Mouse (Mus musculus) midbrain, embryonic 10.5 days (tissue): ENCODE results near the gene Zfp663. TPM values are rescaled to one million over a fixed set of nuclear protein-coding genes. Genes with fewer than 3 reads are reported as not detected.

ENCODE experiments used
- DNase-seq: peaks from one replicate; pipeline ENCODE4 v3.0.0-alpha.2; 2017; ENCODE audit warnings: low spot score
- H3K27ac ChIP-seq: fragments of 300-500 bp; sonication (generic); replicated peaks from 2 replicates; pipeline ENCODE4 v1.5.1; 2016; ENCODE audit warnings: mild to moderate bottlenecking
- H3K27me3 ChIP-seq: fragments of 300-500 bp; sonication (generic); 2 replicates; pipeline ENCODE4 v1.6.1; 2016; ENCODE audit warnings: low read depth, mild to moderate bottlenecking; ENCODE audit not compliant: poor library complexity, severe bottlenecking
- H3K36me3 ChIP-seq: fragments of 300-500 bp; sonication (generic); 2 replicates; pipeline ENCODE4 v1.6.1; 2016; ENCODE audit warnings: mild to moderate bottlenecking, moderate library complexity
- H3K4me1 ChIP-seq: fragments of 300-500 bp; sonication (generic); 2 replicates; pipeline ENCODE4 v1.6.1; 2016
- H3K4me3 ChIP-seq: fragments of 300-500 bp; sonication (generic); 2 replicates; pipeline ENCODE4 v1.5.1; 2016; ENCODE audit warnings: mild to moderate bottlenecking, moderate library complexity
- H3K9me3 ChIP-seq: fragments of 300-500 bp; sonication (generic); replicated peaks from 2 replicates; pipeline ENCODE4 v1.6.1; 2016; ENCODE audit warnings: mild to moderate bottlenecking
- WGBS: fragments of 180-500 bp; shearing (Covaris S2); methylation state at CpG from one replicate; pipeline ENCODE4 v1.1.7; 2016; 5-methylcytosine and 5-hydroxymethylcytosine counted together
- polyA plus RNA-seq: library from polyadenylated mRNA; unstranded; fragments of >200 nt; fragmentation: Nextera tagmentation; extraction: Ambion mirVana; gene quantifications from 2 replicates; pipeline ENCODE4 v1.2.1, GENCODE M21; 2016

Zfp663 gene
- 6.0 and 7.2 TPM in 2 replicates for polyA plus RNA-seq

DNA sequence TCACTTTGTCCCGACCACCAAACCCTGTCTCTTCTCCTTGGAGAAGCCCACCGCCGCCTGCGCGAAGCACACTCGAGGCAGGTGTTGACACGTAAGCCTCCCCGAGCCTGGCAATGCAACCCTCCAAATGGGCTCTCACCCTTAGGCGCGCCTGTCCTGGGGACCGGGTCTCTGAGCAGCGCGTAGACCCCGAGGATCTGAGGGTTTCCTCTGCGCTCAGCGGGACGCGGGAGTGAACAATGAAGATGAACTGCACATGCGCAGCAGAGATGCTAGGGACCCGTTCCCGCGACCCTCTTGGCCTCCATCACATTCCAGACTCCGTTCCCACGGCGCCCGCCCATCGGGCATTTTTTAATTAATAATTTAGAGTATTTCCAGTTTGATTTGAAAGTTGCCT is at the start of gene Zfp663:
Zfp663 (minus strand) TSS at position 234 of the 400 bp plus-strand sequence.
- peaks cover 48% of the 10 kb centered on the region for H3K4me1 ChIP-seq
- under 1% methylated on average over 27 of the region's 27 CpGs for WGBS
- H3K4me3 ChIP-seq = peak within 1 kb of the TSS; percentile 67
- DNase-seq = peak; percentile 86
- peak within 1 kb of the TSS; percentile 95 for H3K27ac ChIP-seq
- H3K9me3 ChIP-seq = no peaks in the 10 kb centered on the region
- H3K36me3 ChIP-seq = peaks cover under 1% of the 10 kb centered on the region; the same call in 1 of the 2 replicates
- H3K27me3 ChIP-seq = peaks cover 28% of the 10 kb centered on the region

DNA sequence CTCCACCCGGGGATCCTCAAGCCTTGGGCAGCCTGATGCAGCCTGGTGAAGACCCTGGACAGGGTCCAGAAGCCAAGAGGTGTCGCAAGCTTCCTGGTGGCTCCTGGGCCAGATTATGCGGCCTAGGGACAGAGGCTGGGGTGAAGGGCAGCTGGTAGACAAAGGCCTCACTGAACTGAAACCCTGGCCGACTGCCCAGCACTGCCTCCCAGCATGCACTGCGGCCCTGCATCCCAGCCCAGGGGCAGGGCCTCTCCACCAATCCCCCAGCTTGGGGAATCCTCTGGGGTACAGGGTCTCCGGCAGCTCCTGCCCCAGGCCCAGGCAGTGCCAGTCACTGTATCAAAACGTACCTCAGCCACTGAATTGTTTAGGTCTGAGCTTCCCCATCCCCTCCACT is 48.8 kb upstream of the Zfp663 start:
- WGBS = 60% methylated on average over 7 of the region's 7 CpGs
- Histone ChIP-seq H3K27ac (peak overlapping the region; percentile 81), H3K4me1 (peaks cover 58% of the 10 kb centered on the region), H3K27me3 (no peaks in the 10 kb centered on the region), H3K4me3 (no peak overlapping the region), H3K9me3 (no peaks in the 10 kb centered on the region), H3K36me3 (no peaks in the 10 kb centered on the region)
- DNase-seq = peak; percentile 46

DNA sequence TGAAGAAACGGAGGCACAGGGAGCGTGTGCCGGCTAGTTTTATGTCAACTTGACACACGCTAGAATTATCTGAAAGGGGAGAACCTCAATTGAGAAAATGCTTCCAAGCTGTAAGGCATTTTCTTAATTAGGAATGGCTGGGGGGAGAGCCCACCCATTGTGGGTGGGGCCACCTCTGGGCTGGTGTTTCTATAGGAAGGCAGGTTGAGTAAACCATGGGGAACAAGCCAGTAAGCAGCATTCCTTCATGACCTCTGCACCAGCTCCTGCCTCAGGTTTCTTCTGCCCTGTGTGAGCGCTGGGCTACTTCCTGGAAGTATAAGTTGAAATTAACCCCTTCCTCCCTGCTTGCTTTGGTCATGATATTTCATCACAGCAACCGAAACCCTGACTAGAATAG is 47.3 kb upstream of the Zfp663 start:
- no peak for DNase-seq
- H3K36me3 ChIP-seq = no peaks in the 10 kb centered on the region
- peaks cover 58% of the 10 kb centered on the region for H3K4me1 ChIP-seq
- H3K9me3 ChIP-seq = no peaks in the 10 kb centered on the region
- H3K4me3 ChIP-seq = no peak overlapping the region
- 74% methylated on average over 6 of the region's 6 CpGs for WGBS
- H3K27me3 ChIP-seq = no peaks in the 10 kb centered on the region
- peak overlapping the region; percentile 81 for H3K27ac ChIP-seq

DNA sequence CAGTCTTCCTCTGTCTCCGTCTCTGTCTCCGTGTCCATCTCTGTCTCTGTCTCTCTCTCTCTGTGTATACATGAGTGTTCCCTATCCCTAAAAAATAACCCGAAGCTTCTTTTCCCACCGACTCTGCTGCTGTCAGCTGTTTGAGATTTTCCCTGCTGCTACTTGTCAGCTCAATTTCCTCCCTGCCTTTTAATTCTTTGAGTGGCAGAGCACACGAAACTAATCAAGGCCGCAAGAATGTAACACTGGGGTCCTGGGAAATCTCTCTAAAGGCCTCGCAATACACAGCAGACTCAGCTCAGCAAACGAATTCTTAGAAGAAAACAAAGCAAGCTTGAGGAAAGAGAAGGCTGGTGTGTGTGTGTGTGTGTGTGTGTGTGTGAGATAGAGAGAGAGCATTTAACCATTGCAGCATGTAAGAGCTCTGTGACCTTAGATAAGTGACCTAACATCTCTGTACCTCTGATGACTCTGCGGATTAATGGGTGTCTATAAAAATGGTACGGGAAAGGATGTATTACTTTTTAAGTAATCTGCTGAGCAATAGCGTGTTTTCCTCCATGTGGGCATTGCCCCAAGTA is 46.7 kb upstream of the Zfp663 start:
- no peaks in the 10 kb centered on the region for H3K36me3 ChIP-seq
- peaks cover 52% of the 10 kb centered on the region for H3K4me1 ChIP-seq
- H3K9me3 ChIP-seq = no peaks in the 10 kb centered on the region
- H3K27me3 ChIP-seq = no peaks in the 10 kb centered on the region
- peak overlapping the region; percentile 81 for H3K27ac ChIP-seq
- peak; percentile 30 for DNase-seq
- no peak overlapping the region for H3K4me3 ChIP-seq
- WGBS = 49% methylated on average over 11 of the region's 11 CpGs

DNA sequence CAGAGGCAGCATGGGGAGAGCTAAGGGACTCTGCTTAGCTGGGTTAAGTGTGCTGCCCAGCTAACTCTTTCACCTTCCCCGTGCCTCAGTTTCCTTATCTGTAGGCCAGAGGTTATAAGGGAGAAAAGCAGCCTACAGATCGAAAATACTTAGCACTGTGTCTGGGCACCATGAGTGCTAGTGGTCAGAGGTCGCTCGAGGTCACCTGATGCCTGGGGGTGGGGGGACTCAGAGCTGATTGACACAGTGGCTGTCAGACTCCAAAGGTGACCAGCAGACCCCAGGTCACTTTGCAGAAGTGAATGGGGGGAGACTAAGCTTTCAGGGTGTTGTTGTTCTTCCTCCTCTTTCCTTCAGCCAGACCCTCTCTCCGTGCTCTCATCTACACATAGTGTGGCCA is 45.8 kb upstream of the Zfp663 start:
- no peaks in the 10 kb centered on the region; the same call in 1 of the 2 replicates for H3K27me3 ChIP-seq
- 76% methylated on average over 5 of the region's 5 CpGs for whole genome bisulfite sequencing
- peaks cover 43% of the 10 kb centered on the region for H3K4me1 ChIP-seq
- H3K9me3 ChIP-seq = no peaks in the 10 kb centered on the region
- no peak for DNase-seq
- H3K27ac ChIP-seq = peak overlapping the region; percentile 81
- no peak overlapping the region for H3K4me3 ChIP-seq
- no peaks in the 10 kb centered on the region for H3K36me3 ChIP-seq

DNA sequence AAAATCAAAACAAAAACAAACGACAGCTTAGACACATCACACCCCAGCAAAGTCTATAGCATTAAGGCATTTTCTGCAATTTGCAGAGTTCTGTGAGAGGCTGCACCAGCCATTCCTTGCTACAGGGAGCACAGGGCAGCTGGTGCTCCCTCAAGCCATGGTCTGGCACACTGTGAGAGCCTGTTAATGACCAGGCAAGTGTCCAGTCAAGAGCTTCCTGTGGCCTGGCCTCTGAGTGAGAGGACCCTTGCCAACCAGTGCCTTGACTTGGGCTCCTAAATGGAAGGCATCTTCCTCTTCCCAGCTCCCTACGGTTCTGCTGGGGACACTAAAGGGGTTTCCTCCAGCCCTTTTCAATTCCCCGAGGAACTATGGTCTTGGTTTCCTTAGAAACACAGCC is 45.4 kb upstream of the Zfp663 start:
- H3K27ac ChIP-seq = peak overlapping the region; percentile 81
- no peaks in the 10 kb centered on the region for H3K36me3 ChIP-seq
- no peak for DNase-seq
- H3K4me3 ChIP-seq = no peak overlapping the region
- H3K4me1 ChIP-seq = peaks cover 41% of the 10 kb centered on the region
- no peaks in the 10 kb centered on the region for H3K9me3 ChIP-seq
- 48% methylated on average over 3 of the region's 3 CpGs for WGBS
- H3K27me3 ChIP-seq = no peaks in the 10 kb centered on the region; the same call in 1 of the 2 replicates

DNA sequence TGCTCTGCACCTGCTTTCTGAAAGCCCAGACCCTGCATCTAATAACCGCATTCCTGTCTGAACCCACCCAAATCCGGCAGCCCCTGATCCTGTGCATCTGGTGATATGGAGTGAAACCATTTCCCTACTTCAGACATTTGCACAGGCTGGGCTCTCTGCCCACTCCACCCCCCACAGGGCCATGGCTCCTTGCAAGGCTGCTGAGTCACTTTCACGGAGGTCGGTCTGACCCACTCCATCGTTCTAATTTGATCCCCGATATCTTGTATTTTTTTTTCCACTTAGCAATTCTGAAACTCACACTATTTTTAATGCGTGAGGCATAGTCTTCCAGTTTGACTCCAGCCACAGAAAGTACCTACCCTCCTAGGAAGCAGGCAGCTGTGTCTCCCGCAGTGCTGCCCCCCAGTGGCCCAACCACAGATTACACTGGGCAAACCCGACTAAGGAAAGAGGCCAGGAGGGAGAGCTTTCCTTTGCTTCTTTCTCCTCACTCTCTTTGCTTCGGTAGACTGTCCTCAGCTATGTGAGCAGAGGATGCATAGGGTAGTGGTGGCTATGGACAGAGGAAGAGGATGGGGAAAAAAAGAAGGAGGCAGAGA is 39.3 kb upstream of the Zfp663 start:
- no peaks in the 10 kb centered on the region; the same call in 1 of the 2 replicates for H3K27me3 ChIP-seq
- H3K4me1 ChIP-seq = peaks cover 12% of the 10 kb centered on the region
- no peaks in the 10 kb centered on the region for H3K36me3 ChIP-seq
- no peaks in the 10 kb centered on the region for H3K9me3 ChIP-seq
- H3K27ac ChIP-seq = no peak overlapping the region
- no peak overlapping the region for H3K4me3 ChIP-seq
- WGBS = 57% methylated on average over 10 of the region's 10 CpGs
- DNase-seq = peak; percentile 73

DNA sequence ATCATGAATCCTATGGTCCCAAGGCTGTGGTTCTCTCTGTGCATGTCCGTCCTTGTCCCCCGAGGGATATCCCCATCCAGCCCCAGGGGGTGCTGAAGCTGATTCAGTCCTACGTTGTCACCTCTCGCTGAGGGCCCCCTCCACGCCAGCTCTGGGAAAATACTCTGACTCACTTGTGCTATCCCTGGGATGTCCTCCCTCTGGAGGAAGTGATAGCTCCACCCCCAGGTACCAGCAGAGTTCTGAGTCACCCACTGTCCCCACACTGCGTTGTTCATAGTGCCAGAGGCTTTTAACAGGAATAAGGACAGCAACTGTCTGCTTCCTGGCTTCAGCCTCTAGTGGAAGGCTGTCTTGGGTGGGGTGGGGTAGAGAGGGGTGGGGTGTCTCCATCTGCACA is 36.8 kb upstream of the Zfp663 start:
- DNase-seq = no peak
- peaks cover 14% of the 10 kb centered on the region for H3K4me1 ChIP-seq
- WGBS = 65% methylated on average over 6 of the region's 6 CpGs
- H3K9me3 ChIP-seq = no peaks in the 10 kb centered on the region
- H3K36me3 ChIP-seq = no peaks in the 10 kb centered on the region
- no peak overlapping the region for H3K4me3 ChIP-seq
- 0 out of 2 replicates have a peak overlapping the region, but pooled peaks have one; percentile 33 for H3K27ac ChIP-seq
- no peaks in the 10 kb centered on the region; the same call in 1 of the 2 replicates for H3K27me3 ChIP-seq

DNA sequence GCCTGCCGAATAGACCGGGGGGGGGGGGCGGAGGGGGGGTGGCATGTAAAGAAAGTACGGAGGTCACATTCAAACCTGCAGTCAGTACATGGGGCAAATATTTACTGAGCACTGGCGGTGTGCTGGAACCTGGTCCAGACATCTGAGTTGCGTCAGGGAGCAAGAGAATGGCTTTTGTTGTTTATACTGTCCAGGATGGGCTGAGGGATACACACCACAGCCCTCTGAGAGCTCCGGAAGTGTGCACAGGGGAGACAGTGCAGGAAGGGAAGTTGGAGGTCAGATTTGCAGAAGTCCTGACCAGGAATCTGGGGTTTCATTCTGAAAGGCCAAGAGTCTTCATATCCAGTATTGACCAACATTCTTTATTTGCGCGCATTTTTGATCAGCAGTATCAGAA is 36.4 kb upstream of the Zfp663 start:
- Histone ChIP-seq H3K4me3 (no peak overlapping the region), H3K27me3 (no peaks in the 10 kb centered on the region; the same call in 1 of the 2 replicates), H3K27ac (no peak overlapping the region), H3K36me3 (no peaks in the 10 kb centered on the region), H3K9me3 (no peaks in the 10 kb centered on the region), H3K4me1 (peaks cover 14% of the 10 kb centered on the region)
- no peak for DNase-seq
- WGBS = 84% methylated on average over 9 of the region's 9 CpGs

DNA sequence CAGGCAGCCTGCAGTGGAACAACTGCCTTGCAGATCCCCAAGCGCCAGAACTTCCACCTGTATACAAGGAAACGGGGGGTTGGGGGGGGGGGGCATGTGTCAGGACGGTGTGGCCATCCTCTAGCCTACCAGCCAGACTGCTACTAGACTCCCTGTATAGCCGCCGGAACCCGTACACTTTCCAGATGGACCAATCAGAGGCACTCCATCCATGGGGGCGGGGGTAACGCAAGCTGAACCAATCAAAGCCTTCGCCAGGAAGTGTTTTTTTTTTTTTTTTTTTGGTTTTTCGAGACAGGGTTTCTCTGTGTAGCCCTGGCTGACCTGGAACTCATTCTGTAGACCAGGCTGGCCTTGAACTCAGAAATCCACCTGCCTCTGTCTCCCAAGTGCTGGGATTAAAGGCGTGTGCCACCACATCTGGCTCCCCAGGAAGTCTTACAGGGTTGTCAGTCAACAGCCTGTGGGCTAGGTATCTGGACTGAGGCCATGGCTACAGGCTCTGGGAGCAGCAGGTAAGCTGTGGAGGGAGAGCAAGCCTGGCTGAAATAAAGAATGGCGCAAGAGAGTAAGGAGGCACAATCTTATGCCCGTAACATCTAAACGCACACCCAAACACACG is 29.7 kb upstream of the Zfp663 start:
- Histone ChIP-seq H3K4me3 (0 out of 2 replicates have a peak overlapping the region, but pooled peaks have one; percentile 16), H3K4me1 (peaks cover 27% of the 10 kb centered on the region), H3K27me3 (no peaks in the 10 kb centered on the region), H3K9me3 (no peaks in the 10 kb centered on the region), H3K27ac (peak overlapping the region; percentile 74), H3K36me3 (no peaks in the 10 kb centered on the region)
- DNase-seq = peak; percentile 38
- WGBS = 55% methylated on average over 15 of the region's 15 CpGs

DNA sequence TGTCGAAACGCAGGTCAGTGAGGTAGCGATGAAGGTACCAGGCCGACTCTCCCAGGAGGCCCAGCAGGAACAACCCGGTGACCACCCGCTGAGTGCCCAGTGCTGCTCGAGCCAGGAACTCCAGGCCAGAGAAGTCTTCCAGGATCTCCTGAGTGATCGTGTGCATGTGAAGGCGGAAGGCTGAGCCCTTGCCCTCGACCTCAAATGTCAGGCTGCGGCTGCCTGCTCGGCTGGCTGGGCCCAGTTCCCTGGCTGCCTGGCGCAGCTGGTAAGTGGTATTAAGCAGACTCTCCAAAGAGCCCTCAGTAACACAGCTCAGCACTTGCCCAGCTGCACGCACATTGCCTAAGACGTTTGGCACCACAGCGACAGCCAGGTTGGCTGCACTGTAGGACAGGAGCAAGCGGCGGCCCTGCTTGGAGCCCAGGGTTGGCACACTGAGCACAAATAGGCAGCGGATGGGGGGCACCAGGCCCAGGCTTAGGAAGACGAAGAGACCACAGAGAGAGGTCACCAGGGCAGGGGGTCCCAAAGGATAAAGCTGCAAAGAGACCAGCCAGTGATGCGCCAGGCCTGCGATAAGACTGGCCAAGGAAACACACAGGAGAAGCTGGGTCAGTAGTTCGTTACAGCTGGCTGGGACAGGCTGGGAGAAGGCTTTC is 29.1 kb upstream of the Zfp663 start:
- H3K36me3 ChIP-seq = no peaks in the 10 kb centered on the region
- H3K27me3 ChIP-seq = no peaks in the 10 kb centered on the region
- peak overlapping the region; percentile 74 for H3K27ac ChIP-seq
- WGBS = 73% methylated on average over 23 of the region's 23 CpGs
- H3K4me3 ChIP-seq = 0 out of 2 replicates have a peak overlapping the region, but pooled peaks have one; percentile 16
- no peaks in the 10 kb centered on the region for H3K9me3 ChIP-seq
- peaks cover 27% of the 10 kb centered on the region for H3K4me1 ChIP-seq
- DNase-seq = no peak

DNA sequence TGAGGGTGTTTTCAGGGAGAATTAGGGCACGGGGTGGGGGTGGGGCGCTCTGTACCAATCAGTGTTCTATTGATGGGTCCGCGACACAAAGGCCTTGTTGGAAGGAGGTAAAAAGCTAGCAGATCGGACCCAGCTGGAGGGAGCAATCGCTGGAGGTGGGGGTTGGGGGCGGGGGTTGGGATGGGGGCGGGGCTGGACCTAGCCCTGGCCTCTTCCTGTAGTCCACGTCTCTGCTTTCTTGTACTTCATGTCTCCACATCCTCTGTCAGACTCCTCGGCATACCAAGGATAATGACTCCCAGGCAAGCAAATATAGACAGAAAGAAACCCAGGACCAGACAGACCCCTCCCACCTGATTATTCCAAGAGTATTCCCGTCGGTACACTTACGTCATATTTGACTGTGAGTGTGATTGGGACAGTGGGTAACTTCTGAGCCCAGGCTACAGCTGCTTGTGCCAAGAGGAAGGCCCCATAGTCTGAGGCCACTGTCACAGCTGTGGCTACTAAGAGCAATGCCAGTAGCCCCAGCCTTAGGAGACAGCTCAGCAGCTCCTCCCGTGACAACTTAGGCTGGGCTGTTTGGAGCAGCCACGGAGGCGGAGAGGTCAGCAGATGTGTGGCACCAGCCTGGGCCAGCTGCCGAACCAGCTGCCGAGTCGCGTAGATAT is 28.4 kb upstream of the Zfp663 start:
- H3K27me3 ChIP-seq = no peaks in the 10 kb centered on the region
- no peak overlapping the region for H3K4me3 ChIP-seq
- H3K9me3 ChIP-seq = no peaks in the 10 kb centered on the region
- peak overlapping the region; percentile 74 for H3K27ac ChIP-seq
- WGBS = 45% methylated on average over 20 of the region's 20 CpGs
- no peaks in the 10 kb centered on the region for H3K36me3 ChIP-seq
- H3K4me1 ChIP-seq = peaks cover 27% of the 10 kb centered on the region
- DNase-seq = peak; percentile 30
